Mouse (Mus musculus) layer of hippocampus, adult 9-10 months (tissue): ENCODE results near the gene Qser1.
"Not testable (repeated sequence)": the region's sequence is repeated elsewhere in the genome, so short reads cannot be mapped to it uniquely, and the experiment has no call there.

Source experiments
- DNase-seq: peaks from one replicate; pipeline ENCODE4 v3.0.0; 2022; ENCODE audit warnings: low spot score

The Qser1 gene

GRCm38 (mm10) chr2:104816371-104816827 is at the start of gene Qser1:
TSS of gene Qser1 (minus strand) at chr2:104816760.
- DNase-seq, result no peak

DNA sequence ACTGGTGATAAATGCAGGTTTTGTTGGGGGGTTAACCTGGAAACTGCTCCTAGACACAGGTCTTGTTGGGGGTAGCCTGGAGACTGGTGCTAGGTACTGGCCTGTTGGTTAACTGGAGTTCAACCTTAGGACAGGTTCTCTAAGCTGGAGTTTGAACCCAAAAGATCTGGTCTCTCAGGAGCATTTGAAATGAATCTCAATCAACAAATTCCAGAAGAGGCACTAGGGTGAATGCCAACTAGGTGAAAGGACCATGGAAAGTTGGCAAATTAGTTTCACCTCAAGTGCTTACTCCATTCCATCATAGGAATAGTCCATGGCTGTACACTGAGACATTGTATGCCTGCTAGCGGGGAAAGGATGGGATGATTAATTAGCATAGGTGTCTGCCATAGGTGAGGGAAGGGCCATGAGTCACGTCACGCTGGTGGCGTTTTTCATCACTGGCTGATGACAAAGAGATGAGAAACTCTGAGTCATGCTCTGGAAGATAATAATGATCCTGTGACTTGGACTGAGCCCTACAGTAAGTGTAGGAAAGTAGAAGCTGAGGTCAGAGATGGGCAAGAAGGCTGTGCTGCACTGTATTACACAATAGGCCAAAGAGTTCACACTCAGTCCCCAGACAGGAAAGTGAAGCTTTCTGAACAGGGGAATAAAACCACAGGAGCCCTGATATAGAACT is 47.8 kb upstream of the Qser1 start:
- no peak for DNase-seq

GRCm38 (mm10) chr2:104860426-104860825 is 43.9 kb upstream of the Qser1 start:
- DNase-seq, result no peak

DNA sequence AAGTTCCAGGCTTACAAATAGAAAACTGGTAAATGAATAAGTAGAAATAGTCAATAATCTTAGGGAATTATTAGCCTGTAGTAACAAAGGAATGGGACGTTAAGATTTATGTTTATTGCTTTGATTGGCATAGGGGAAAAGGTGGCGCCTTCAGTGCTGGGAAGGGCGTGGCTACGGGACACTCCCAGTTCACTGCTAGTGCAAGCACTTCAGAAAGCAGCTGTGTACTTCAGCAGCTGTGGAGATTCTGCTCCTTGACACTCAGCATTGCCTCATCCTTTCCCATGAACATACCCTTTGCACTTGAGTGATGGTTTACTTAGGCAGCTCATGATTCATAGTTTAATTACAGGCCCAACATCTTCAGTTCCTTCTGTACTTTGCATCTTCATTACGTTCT is 42.5 kb upstream of the Qser1 start:
- DNase-seq, result no peak

DNA sequence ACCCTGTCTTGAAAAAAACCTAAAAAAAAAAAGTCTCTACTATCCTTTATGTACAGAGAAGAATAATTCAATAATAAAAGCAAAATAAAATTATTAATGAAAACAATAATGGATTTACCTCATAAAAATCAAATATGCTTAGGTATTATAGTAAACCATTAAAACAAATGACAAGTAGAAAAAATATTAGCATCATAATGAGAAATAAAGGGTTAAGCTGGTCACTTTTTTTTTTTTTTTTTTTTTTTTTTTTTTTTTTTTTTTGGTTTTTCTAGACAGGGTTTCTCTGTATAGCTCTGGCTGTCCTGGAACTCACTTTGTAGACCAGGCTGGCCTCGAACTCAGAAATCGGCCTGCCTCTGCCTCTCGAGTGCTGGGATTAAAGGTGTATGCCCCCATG is 41.5 kb upstream of the Qser1 start:
- DNase-seq, result not testable (repeated sequence)

DNA sequence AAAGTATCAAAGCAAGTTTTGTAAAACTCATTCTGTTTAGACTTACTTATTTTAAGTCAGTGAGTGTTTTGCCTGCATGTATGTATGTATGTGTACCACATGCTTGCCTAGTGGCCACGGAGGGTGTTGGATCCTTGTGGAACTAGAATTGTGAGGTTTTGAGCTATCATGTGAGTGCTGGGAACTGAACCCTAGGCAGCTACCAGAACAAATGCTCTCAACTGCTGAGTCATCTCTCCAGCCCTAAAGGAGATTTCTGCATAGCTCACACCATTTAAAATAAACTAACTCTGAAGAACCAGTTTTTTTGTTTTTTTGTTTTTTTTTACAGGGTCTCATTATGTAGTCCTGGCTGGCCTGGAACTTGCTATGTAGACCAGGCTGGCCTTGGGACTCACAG is 39.7 kb upstream of the Qser1 start:
- no peak for DNase-seq

GRCm38 (mm10) chr2:104855732-104856131 is 39.2 kb upstream of the Qser1 start:
- DNase-seq, result no peak

DNA sequence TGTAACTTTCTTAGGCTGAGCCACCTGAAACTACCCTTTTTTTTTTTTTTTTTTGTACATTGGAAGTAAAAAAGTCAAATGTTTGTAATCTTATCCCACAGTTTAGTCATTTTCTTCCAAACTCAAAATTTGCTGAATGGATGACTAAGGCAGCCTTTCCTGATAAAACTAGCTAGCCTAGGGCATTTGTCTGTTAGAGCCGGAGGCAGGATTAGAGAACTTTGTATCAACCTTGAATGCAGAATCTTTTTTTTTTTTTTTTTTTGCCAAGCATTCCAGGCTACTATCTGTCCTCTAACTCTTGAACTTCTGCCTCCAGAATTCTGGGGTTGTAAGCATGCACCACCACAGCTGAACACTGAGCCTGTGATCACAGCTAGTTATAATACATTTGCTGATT is 38.3 kb upstream of the Qser1 start:
- no peak for DNase-seq

DNA sequence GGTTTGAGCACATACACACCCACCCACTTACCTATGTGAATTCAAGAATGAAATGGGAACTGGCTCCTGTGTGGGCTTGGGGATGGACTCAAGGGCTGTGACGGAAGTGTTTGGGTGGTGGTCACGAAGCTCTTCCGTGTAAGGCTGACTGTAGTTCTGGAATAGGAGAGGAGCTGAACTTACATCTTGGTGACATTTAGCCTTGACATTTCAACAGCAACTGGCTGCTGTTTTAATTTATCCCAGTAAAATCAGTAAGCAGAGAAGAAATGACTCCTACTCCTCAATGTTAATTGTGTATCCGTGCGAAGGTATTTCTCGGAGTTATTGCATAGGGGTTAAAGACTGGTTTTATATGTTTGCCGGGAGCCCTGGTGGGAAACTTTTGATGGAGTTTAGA is 36.0 kb upstream of the Qser1 start:
- DNase-seq, result no peak

DNA sequence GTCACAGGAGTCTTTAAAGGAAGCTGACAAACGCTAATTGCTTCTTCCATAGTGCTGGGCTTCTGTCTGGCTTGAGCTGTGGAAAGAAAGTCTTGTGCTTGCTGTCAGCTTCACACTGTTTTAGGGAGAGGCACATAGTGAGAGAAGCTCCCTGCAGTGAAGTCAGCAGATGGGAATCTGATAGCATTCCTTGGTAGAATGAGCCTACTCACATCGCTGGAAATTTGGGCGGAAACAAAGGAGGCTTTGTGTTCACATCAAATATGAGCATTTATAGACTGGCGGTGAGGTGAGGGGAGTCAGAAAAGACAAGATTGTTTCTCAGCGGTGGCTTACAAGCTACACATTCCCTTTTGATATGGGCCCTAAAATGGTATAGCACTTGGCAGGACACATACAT is 35.1 kb upstream of the Qser1 start:
- DNase-seq, result no peak

DNA sequence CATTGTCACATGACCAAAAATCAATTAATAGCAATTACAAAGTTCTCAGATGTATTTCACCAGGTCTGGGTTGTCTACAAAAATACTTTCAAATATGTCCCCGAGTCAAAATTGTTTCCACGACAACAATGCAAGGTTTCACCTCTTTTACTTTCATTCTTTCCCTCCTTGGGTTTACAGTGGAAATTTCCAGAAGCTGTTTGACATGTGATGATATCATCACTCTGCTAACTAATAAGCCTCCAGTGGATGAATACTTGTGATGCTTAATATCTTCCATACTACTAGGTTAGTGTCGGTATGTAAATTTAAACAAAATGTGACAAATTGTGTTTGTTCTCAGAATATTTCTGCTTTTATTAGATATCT is 33.4 kb upstream of the Qser1 start:
- DNase-seq, result no peak

- DNase-seq, result no peak
Observed at GRCm38 (mm10) chr2:104849276-104849990, 32.9 kb upstream of the Qser1 start, which contains the start of gene Prrg4. TSS of gene Prrg4 (minus strand) at chr2:104849876.

DNA sequence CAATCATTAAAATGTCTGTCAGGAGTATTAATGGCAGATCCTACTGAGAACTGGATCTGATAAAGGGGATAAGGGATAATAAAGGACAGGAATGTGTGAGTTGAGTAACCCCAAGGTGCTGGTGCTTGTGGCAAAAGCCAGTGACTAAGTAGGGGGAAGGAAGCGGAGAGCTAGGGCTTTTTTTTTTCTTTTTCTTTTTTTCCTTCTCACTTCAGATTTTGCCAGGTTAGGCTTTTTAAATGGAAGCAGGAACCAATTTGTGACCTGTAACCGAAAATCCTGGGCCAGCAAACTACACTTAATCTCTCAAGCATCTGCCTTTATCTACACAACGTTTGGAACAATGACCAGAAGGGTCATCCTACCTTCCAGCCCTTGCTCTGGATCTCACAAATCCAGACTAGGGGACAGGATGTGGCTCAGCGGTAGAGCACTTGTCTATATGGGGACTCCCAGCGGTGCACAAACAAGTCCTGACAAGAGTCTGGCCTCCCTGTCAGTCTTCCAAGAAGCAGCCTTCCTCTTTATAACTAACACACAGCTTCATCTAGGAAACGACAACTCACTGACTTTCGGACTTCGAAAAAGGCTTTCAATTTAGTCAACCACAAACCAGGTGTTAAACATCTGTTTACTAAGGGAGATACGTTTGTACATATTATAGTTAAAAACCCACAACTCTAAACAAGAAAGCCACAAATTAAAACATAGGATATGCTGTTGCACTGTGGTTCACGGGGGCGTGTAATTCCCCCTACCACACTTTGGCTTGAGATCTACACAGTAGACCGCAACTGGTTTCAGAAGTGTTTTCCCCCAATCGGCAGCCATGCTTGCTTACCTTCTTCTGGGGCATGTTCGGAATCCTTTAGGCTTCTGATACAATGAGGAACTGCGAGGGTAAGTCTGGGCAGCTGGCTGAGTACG is 31.9 kb upstream of the Qser1 start:
- no peak for DNase-seq

DNA sequence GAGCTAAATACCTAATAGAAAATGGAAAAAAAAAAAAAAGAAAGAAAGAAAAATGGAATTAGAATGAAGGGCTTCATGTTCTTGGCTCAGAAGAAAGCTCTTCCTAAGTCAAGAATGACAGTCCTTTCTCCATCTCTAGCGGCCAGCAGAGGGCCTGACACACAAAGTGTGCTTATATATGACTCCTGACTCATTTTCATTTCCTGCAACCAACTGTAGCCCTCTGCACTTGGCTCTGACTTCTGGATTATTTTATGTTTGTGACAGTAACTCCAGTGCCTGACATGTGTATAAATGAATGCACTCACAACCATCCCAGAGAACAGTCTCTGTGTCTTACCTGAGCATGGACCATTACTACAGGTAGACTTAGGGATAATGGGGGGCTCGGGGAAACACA is 31.1 kb upstream of the Qser1 start:
- no peak for DNase-seq

DNA sequence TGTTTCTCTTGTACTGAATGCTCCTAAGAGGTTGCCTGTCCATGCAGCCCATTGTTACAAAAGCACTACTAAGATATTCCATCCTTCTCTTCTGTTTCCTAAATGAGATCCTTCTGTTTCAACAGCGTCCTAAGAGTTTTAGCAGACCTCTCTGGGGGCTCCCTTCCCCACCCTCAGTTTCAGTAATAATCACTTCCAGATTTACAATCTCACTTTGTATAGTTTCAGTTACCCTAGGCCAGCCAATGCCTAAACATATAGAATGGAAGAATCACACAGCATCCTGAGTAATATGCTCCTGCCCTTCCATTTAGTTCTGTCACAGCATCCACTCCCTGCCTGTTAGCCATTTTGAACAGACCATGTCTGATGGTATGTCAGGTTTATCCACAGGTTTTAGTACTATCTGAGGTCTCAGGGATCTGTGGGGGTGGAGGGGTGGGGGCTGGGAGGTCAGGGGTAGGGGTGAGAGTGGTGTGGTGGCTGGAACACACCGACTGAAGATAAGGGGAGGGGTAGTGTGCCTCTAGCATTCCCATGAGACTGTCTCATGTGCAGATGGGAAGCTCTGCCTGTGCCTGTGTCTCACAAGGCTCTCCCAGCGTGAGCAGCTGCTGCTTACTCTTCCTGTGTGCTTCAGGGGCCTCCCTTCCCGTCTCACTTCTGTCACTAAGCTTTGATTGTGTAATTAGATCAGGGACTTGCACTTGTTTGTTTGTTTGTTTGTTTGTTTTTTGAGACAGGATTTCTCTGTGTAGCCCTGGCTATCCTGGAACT is 30.3 kb upstream of the Qser1 start:
- DNase-seq, result no peak

DNA sequence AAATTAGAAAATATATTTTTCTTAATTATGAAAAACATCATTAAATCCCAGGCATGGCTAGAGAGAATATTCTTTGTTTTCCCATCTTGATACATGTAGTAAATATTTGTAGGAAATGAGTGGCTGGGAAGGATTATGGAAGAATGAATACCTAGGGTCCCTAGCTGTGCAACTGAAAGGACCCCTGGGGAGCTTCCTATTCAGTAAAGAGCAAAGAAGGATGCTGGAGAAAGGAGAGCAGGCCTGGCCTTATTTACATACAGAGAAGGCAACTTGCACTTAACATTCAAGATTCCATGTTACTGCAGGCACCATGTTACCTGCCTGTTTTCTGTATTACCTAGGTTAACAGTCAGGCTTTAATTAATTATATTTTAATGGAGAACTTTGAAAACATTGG is 26.0 kb upstream of the Qser1 start:
- no peak for DNase-seq

- DNase-seq, result no peak
Observed at GRCm38 (mm10) chr2:104841736-104842135, 25.2 kb upstream of the Qser1 start.

DNA sequence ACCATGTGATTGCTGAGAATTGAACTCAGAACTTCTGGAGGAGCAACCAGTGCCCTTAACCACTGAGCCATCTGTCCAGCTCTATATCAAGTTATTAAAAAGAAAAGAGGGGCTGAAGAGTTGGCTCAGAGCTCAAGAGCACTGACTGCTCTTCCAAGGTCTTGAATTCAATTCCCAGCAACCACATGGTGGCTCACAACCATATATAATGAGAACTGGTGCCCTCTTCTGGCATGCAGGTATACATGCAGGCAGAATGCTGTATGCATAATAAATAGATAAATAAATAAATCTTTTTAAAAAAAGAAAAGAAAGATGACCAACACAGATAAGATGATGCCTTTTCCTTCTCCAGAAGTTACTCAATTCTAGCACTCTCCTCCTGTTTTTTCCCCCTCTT is 24.4 kb upstream of the Qser1 start:
- no peak for DNase-seq

DNA sequence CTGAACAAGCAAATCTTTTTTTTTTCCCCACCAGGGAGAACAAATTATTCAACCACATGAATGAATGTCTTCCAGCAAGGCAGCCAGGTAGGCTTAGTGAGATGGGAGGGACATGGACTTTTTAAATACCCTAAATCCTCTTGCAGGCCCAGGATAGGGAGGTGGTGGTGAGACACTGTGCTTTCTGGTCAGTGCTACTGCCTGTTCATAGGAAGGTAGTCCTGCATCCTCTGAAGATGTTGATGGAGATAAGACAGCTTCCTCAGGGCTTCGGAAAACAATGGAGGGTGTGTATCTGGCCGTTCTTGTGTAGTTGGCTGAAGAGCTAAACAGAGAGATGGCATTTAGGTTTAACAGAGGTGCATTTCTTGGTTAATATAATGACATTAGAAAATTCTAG is 15.9 kb upstream of the Qser1 start:
- DNase-seq, result no peak

GRCm38 (mm10) chr2:104826191-104826590 is 9.6 kb upstream of the Qser1 start:
- DNase-seq, result no peak

DNA sequence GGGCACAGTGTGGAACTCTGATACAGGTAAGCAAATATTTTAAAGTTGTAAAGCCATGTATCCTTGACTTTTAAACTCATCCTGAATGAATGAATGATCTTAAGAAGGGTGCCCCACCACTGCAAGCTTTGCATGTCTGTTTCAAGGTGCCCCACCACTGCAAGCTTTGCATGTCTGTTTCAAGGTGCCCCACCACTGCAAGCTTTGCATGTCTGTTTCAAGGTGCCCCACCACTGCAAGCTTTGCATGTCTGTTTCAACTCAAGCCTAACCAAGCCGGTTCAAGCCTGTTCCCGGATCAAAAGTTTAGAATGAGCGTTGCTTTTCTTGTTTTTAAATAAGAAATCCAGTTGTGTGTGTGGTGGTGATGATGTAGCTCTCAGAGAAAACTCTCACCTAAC is 2.2 kb upstream of the Qser1 start:
- DNase-seq, result not testable (repeated sequence)
